Mouse (Mus musculus) kidney, adult 18-20 months (tissue): Measurements from ENCODE around the gene Mllt10.
A peak's percentile ranks its signal among the peaks of the same experiment; 100 is the strongest.
"Not testable (repeated sequence)": the region's sequence is repeated elsewhere in the genome, so short reads cannot be mapped to it uniquely, and the experiment has no call there.

Experiments used
- DNase-seq: peaks from one replicate; pipeline ENCODE4 v3.0.0; 2021

The Mllt10 gene

GRCm38 (mm10) chr2:18052581-18052980 lies 2.5 kb upstream of the Mllt10 start:
- DNase-seq, result no peak

- DNase-seq, result no peak
Observed at GRCm38 (mm10) chr2:18053243-18053950, 1.6 kb upstream of the Mllt10 start.

- peak; percentile 31 for DNase-seq
Observed at GRCm38 (mm10) chr2:18053951-18054530, 996 bp upstream of the Mllt10 start.

- DNase-seq, result peak; percentile 96
Observed at GRCm38 (mm10) chr2:18055929-18056785, 1.1 kb downstream of the Mllt10 start.

GRCm38 (mm10) chr2:18056786-18057255 lies 1.8 kb downstream of the Mllt10 start:
- peak; percentile 95 for DNase-seq

- peak; percentile 79 for DNase-seq
Observed at GRCm38 (mm10) chr2:18057336-18058145, 2.5 kb downstream of the Mllt10 start.

GRCm38 (mm10) chr2:18058146-18058708 lies 3.2 kb downstream of the Mllt10 start:
- DNase-seq, result no peak

GRCm38 (mm10) chr2:18059063-18059462 lies 4.0 kb downstream of the Mllt10 start:
- no peak for DNase-seq

GRCm38 (mm10) chr2:18059891-18060290 lies 4.9 kb downstream of the Mllt10 start:
- DNase-seq, result no peak

- DNase-seq, result no peak
Observed at GRCm38 (mm10) chr2:18060396-18060795, 5.4 kb downstream of the Mllt10 start.

GRCm38 (mm10) chr2:18063763-18064251 lies 8.8 kb downstream of the Mllt10 start:
- peak; percentile 81 for DNase-seq

- DNase-seq, result peak; percentile 91
Observed at GRCm38 (mm10) chr2:18064356-18064858, 9.4 kb downstream of the Mllt10 start.

GRCm38 (mm10) chr2:18064941-18065707 lies 10.1 kb downstream of the Mllt10 start:
- DNase-seq, result peak; percentile 83

- no peak for DNase-seq
Observed at GRCm38 (mm10) chr2:18065708-18066030, 10.6 kb downstream of the Mllt10 start.

- DNase-seq, result no peak
Observed at GRCm38 (mm10) chr2:18066436-18066835, 11.4 kb downstream of the Mllt10 start.

- DNase-seq, result peak; percentile 58
Observed at GRCm38 (mm10) chr2:18068071-18068796, 13.2 kb downstream of the Mllt10 start.

- DNase-seq, result no peak
Observed at GRCm38 (mm10) chr2:18071947-18072346, 16.9 kb downstream of the Mllt10 start.

- DNase-seq, result no peak
Observed at GRCm38 (mm10) chr2:18080182-18080860, 25.3 kb downstream of the Mllt10 start.

- not testable (repeated sequence) for DNase-seq
Observed at GRCm38 (mm10) chr2:18087695-18088094, 32.7 kb downstream of the Mllt10 start.

- no peak for DNase-seq
Observed at GRCm38 (mm10) chr2:18093858-18094257, 38.8 kb downstream of the Mllt10 start.
